Mouse (Mus musculus) olfactory bulb, adult 2 months (tissue): ENCODE results near the gene Ccdc43. TPM values are rescaled to one million over a fixed set of nuclear protein-coding genes. Genes with fewer than 3 reads are reported as not detected.
A peak's percentile ranks its signal among the peaks of the same experiment; 100 is the strongest.

Source experiments
- H3K27ac ChIP-seq: fragments of 200-500 bp; 2 replicates; pipeline ENCODE4 v1.5.1; 2012; ENCODE audit warnings: low read depth, low read length; ENCODE audit not compliant: insufficient read depth
- H3K4me1 ChIP-seq: fragments of 200-500 bp; 2 replicates; pipeline ENCODE4 v1.6.1; 2012; ENCODE audit warnings: low read length; ENCODE audit not compliant: control insufficient read depth, insufficient read depth
- H3K4me3 ChIP-seq: fragments of 200-500 bp; 2 replicates; pipeline ENCODE4 v1.5.1; 2012; ENCODE audit warnings: mild to moderate bottlenecking, low read depth, low read length, moderate library complexity; ENCODE audit not compliant: insufficient read depth
- CTCF ChIP-seq: fragments of 200-500 bp; IDR thresholded peaks from 2 replicates; pipeline ENCODE4 v1.5.1; 2012; ENCODE audit warnings: low read depth, mild to moderate bottlenecking, low read length, moderate library complexity; ENCODE audit not compliant: insufficient read depth
- POLR2A ChIP-seq: fragments of 200-500 bp; IDR thresholded peaks from 2 replicates; pipeline ENCODE4 v1.6.1; 2012; ENCODE audit warnings: mild to moderate bottlenecking, low read depth, low read length, moderate library complexity; ENCODE audit not compliant: insufficient read depth
- WGBS: fragments of 180-500 bp; shearing (Covaris S2); methylation state at CpG from one replicate; pipeline ENCODE4 v1.1.7; 2018; 5-methylcytosine and 5-hydroxymethylcytosine counted together
- polyA plus RNA-seq: library from polyadenylated mRNA; stranded (reverse); fragments of >200 nt; gene quantifications from 2 replicates; pipeline ENCODE4 v1.2.4, GENCODE M21; 2012; ENCODE audit warnings: low replicate concordance; ENCODE audit not compliant: missing spikeins, insufficient read depth, insufficient read length

Gene Ccdc43
- polyA plus RNA-seq, 1 experiment: not detected

GRCm38 (mm10) chr11:102695289-102695688 is 2.3 kb downstream of the Ccdc43 start:
- TF ChIP-seq CTCF (no peak), POLR2A (no peak)
- H3K27ac ChIP-seq: no peak overlapping the region
- H3K4me3 ChIP-seq: no peak overlapping the region
- WGBS: 84% methylated on average over 7 of the region's 7 CpGs
- H3K4me1 ChIP-seq: peaks cover 4% of the 10 kb centered on the region

DNA sequence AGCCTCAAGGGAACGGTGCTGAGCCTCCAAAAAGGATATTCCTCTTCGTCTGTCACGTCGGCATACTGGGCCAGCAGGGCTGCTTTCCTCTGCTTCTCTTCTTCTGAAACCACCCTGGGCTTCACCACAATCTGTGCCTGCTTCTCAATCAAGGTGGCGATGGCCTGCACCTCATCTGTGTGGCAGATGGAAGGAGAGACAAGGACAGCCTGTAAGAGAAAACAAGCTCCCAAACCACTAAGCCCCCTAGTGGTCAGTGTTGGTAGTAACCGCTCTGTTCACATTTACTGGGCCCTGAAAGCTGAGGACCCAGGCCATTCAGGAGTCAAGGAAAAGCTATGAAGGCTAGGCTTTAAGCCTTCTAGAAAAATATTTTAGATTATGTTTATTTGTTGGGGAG is 7.4 kb downstream of the Ccdc43 start:
- Histone ChIP-seq H3K27ac (no peak overlapping the region), H3K4me1 (no peaks in the 10 kb centered on the region), H3K4me3 (no peak overlapping the region)
- TF ChIP-seq POLR2A (no peak), CTCF (peak; percentile 52)
- 66% methylated on average over 6 of the region's 6 CpGs for WGBS

DNA sequence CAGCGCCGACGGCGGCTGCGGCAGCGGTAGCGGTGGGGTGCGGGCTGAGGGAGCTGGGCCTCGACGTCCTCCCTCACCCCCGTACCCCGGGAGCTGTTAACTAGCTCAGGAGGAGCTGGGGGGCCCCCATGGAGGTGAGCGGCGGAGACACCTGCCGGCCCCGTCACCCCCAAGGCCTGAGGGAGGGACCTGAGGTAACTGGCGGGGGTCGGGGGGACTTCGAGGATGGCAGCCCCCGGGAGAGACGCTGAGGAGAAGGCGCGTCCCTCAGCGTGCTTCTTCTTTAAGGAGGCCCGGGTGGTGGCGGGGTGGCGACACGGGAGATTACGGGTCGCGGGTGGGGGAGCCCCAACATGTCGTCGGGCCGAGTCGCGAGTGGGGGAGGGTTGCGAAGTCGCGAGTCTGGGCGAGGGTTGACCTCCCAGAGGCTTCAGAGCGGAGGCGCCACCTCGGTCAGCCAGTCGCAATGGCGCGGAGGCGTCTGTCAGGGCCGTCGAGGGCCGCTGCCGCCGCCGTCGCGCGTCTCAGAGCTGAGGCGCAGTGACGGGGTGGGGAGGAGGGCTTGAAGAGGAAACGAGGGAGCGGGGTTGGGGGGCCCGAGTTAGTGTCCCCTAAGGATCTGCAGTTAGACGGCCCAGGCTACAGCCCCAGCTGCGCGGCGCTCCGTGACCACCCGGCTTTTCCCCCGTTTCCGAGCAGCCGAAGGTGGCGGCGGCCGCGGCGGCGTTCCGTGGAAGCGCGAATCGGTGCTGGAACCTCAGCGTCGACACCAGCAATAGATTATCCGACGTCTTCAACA is 31.7 kb downstream of the Ccdc43 start:
- Histone ChIP-seq H3K27ac (no peak overlapping the region), H3K4me1 (no peaks in the 10 kb centered on the region), H3K4me3 (no peak overlapping the region)
- TF ChIP-seq CTCF: no peak
- no peak for TF ChIP-seq POLR2A
- 57% methylated on average over 84 of the region's 84 CpGs for WGBS

DNA sequence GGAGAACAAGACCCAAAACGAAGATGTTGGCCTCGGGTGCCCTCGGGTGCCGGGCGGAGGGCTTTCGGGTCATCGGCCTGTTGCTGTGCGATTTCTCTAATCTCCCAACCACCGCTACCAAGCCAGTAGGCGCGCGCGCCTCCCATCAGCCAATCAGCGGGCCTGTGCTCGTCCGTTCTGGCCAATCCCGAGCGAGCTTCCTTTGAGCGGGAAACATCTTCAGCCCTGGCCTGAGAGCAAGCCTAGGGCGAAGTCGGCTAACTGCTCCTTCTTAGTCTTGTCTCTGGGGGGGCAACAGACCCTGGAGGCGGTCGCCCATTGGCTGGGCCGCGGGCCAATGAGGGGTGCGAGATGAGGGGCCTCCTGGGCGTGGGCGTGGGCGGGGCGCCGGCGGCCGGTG is 32.4 kb downstream of the Ccdc43 start:
- Histone ChIP-seq H3K4me3 (no peak overlapping the region), H3K4me1 (no peaks in the 10 kb centered on the region), H3K27ac (no peak overlapping the region)
- TF ChIP-seq CTCF (no peak), POLR2A (no peak)
- 60% methylated on average over 33 of the region's 33 CpGs for WGBS

GRCm38 (mm10) chr11:102663416-102663815 is 34.2 kb downstream of the Ccdc43 start, which contains the start of gene Meioc:
Gene Meioc (plus strand): TSS chr11:102663716.
- H3K4me3 ChIP-seq: no peak within 1 kb of the TSS
- TF ChIP-seq POLR2A: no peak
- no peak for TF ChIP-seq CTCF
- no peak within 1 kb of the TSS for H3K27ac ChIP-seq
- WGBS: 84% methylated on average over 3 of the region's 3 CpGs
- H3K4me1 ChIP-seq: no peaks in the 10 kb centered on the region

- 78% methylated on average over 6 of the region's 6 CpGs for WGBS
- Histone ChIP-seq H3K4me1 (peaks cover 2% of the 10 kb centered on the region; the same call in 1 of the 2 replicates), H3K4me3 (no peak overlapping the region), H3K27ac (no peak overlapping the region)
- TF ChIP-seq POLR2A (no peak), CTCF (no peak)
These were observed 40.7 kb downstream of the Ccdc43 start for GRCm38 (mm10) chr11:102656931-102657330.

DNA sequence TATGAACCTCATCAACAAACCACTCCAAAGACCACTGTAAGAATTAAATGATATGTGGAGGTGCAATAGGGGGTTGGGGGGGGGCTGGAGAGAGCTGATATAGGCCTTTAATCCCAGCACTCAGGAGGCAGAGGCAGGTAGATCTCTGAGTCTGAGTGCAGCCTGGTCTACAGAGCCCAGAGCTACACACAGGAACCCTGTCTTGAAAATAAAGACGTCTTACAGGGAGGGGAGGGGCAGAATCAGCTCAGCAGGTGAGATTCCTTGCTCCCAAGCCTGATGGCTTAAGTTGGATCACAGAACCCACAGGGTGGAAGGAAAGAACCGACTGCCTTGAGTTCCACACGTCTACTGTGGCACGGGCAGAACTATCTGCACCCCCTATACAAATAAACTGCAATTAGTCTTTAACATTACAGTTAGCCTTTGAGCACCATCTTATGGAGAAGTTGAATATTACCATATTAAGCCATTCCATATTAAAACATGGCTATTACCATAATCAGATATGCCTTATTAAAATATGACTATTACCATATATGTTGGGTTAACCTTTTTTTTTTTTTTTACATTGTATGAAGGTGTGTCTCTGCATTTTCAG is 41.2 kb downstream of the Ccdc43 start:
- H3K4me3 ChIP-seq: no peak overlapping the region
- 9% methylated on average over 4 of the region's 4 CpGs for WGBS

DNA sequence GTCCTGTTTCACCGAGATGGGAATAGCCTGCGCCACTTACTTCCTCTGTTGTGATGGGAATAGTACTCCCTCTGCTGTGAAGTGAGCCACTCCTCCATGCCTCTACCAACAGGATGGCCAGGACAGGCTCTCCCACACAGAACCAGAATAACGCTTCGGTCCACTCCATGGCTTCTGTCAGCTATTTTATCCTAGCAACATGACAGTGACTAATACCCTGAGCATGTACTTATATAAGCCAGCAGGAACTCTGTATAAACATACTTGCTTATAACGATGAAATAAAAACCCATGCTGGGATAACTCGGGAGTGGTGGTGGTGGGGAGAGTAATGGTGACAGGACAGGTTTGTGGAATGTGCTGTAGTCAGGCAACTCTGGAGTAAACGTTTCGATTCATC is 41.7 kb downstream of the Ccdc43 start:
- Histone ChIP-seq H3K27ac (no peak overlapping the region), H3K4me1 (peaks cover 2% of the 10 kb centered on the region; the same call in 1 of the 2 replicates), H3K4me3 (no peak overlapping the region)
- WGBS: 76% methylated on average over 8 of the region's 8 CpGs
- TF ChIP-seq POLR2A (no peak), CTCF (no peak)

More for the DNA sequence above, 41.2 kb downstream of the Ccdc43 start:
- Histone ChIP-seq H3K4me1 (peaks cover 2% of the 10 kb centered on the region; the same call in 1 of the 2 replicates), H3K27ac (no peak overlapping the region)
- no peak for TF ChIP-seq POLR2A
- TF ChIP-seq CTCF: no peak

DNA sequence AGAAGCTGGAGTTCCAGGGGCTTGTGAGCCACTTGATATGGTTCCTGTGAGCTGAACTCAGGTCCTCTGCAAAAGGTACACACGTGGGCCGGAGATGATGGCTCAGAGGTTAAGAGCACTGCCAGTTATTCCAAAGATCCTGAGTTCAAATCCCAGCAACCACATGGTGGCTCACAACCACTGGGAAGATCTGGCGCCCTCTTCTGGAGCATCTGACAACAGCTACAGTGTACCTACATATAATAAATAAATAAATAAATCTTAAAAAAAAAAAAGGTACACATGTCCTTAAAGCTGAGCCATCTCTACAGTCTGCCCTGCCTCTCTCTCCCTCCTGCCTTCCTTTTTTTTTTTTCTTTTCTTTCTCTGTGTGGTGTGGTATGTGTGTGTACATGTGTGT is 44.7 kb downstream of the Ccdc43 start:
- TF ChIP-seq POLR2A (no peak), CTCF (no peak)
- Histone ChIP-seq H3K27ac (no peak overlapping the region), H3K4me3 (no peak overlapping the region), H3K4me1 (peaks cover 2% of the 10 kb centered on the region; the same call in 1 of the 2 replicates)
- 65% methylated on average over 3 of the region's 3 CpGs for WGBS
